Mouse (Mus musculus) cortical plate, adult 2 months (tissue): ENCODE data around the gene Stra6. TPM values are rescaled to one million over a fixed set of nuclear protein-coding genes. Genes with fewer than 3 reads are reported as not detected.

ENCODE experiments used
- H3K27ac ChIP-seq: fragments of 200-500 bp; 2 replicates; pipeline ENCODE4 v1.5.1; 2012; ENCODE audit warnings: low read length, control low read depth, inconsistent platforms; ENCODE audit not compliant: insufficient read depth
- H3K4me1 ChIP-seq: fragments of 200-500 bp; 2 replicates; pipeline ENCODE4 v1.6.1; 2011; ENCODE audit warnings: low read length; ENCODE audit not compliant: control insufficient read depth, insufficient read depth
- H3K4me3 ChIP-seq: fragments of 200-500 bp; 2 replicates; pipeline ENCODE4 v1.5.1; 2011; ENCODE audit warnings: mild to moderate bottlenecking, low read length, control low read depth; ENCODE audit not compliant: insufficient read depth
- CTCF ChIP-seq: fragments of 200-500 bp; IDR thresholded peaks from 2 replicates; pipeline ENCODE4 v1.5.1; 2011; ENCODE audit warnings: mild to moderate bottlenecking, control low read depth, low read length; ENCODE audit not compliant: insufficient read depth; ENCODE audit errors: extremely low read depth
- POLR2A ChIP-seq: fragments of 200-500 bp; IDR thresholded peaks from 2 replicates; pipeline ENCODE4 v1.6.1; 2011; ENCODE audit warnings: mild to moderate bottlenecking, low read length, control low read depth; ENCODE audit not compliant: insufficient read depth; ENCODE audit errors: extremely low read depth
- polyA plus RNA-seq: library from polyadenylated mRNA; depleted of rRNA; stranded (reverse); fragments of >200 nt; gene quantifications from 2 replicates; pipeline ENCODE4 v1.2.3, GENCODE M21; 2012; rRNA removed

Stra6 gene
- polyA plus RNA-seq, 1 experiment, result 9.9 TPM

GRCm38 (mm10) chr9:58197781-58198701, 134.5 kb downstream of the Stra6 start:
- peaks cover 7% of the 10 kb centered on the region for H3K4me1 ChIP-seq
- H3K27ac ChIP-seq, result peak overlapping the region; percentile 34
- peak; percentile 42 for TF ChIP-seq CTCF
- no peak for TF ChIP-seq POLR2A
- H3K4me3 ChIP-seq, result peak overlapping the region; percentile 75

DNA sequence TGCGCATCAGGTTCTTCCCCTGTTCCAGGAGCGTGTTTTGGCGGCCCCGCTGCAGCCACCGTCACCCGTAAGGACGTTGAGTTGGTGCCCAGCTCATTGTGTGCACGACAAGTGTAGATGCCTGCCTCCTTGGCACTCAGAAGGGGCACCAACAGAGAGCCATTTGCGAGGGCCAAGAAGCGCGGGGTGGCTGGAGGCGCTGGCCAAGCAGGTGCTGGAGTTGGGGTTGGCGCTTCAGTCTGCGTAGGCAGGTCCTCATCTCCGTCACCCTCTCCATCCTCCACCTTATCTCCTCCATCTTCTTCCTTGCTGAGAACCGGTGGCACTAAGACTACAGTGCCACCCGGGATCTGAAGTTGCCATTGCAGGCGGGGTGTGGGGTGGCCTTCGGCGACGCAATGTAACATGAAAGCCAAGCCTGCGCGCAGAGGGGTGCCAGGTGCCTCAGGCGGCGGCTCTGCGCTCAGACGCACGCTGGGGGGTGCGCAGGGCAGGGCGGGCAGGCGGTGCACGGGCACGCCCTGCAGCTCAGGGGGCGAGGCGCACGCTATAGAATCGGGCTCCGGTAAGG, 135.3 kb downstream of the Stra6 start:
- Histone ChIP-seq H3K27ac (peak overlapping the region; percentile 34), H3K4me3 (peak overlapping the region; percentile 75), H3K4me1 (peaks cover 7% of the 10 kb centered on the region)
- TF ChIP-seq CTCF (0 out of 2 replicates have a peak, but pooled peaks have one; percentile 10), POLR2A (0 out of 2 replicates have a peak, but pooled peaks have one; percentile 24)

DNA sequence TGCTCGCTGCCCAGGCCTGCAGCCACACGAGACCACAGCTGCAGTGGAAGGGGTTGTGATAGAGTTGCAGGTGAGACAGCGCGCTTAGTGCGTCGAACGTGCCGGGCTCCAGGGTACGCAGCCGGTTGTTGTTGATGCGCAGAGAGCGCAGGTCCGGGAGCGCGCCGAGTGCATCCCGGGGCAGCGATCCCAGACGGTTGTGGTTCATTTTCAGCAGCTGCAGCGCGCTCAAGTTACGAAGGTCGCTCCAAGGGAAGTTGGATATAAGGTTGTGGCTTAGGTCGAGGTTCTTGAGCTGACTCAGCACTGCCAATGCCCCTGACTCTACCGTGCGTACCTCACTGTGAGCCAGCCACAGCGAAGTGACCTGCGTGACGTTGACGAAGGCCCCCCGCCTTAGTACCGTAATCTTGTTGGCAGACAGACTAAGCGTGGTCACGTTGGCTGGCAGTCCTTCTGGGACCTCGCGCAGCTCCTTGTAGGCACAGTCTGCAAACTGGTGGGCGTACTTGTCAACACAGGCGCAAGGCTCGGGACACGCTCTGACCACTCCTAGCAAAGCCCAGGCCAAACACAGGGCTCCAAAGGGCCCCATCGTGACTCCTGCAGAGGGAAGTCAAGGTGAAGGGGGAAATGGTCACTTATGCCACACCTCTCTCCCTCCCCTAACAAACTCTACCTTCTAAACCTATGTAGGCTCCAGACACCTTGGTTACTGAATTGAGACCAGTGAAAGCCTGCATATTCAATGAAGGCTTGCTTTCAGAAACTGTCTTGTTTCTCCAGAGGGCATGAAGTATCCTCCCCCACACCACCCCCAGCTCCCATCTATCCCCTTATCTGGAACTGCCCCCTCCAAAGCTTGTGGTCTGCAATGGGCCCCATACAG, 136.0 kb downstream of the Stra6 start:
- TF ChIP-seq CTCF (no peak), POLR2A (no peak)
- Histone ChIP-seq H3K27ac (peak overlapping the region; percentile 34), H3K4me1 (peaks cover 6% of the 10 kb centered on the region), H3K4me3 (peak overlapping the region; percentile 75)

- Histone ChIP-seq H3K27ac (peak overlapping the region; percentile 60), H3K4me1 (peaks cover 3% of the 10 kb centered on the region), H3K4me3 (peak overlapping the region; percentile 75)
- no peak for TF ChIP-seq CTCF
- TF ChIP-seq POLR2A, result no peak
These were observed 136.9 kb downstream of the Stra6 start for GRCm38 (mm10) chr9:58200270-58201090.

DNA sequence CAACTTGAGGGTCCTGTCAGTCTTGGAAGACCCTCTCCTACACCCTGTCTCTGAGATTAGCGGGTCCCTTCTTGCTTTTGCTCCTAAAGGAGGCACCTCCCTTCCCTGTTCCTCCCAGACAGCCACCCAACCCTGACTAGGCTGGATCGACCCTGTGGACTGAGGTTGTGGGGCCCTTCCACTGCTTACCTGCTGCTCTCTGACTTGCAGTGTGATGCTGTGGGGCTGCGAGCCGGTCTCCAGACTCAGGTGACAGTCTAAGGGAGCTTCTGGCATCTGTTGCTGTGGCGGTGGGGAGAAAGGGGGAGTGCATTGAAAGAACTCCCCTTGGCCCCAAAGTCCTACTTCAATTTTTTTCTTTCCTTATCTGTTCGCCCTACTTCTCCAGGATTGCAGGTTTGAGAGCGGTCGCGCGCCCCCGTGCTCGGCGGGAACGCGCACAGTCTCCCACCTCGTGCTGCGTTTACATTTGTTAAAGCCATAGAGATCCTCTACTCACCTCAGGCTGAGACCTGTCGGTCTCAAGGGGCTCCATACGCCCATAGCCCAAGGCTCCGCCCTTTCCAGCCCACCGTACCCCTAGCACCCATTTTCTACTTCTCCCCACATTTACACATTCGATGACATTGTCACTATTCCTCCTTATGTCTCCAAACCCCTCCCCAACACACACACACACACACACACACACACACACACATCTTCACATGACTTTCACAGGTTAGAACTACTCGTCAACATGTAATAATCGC, 137.7 kb downstream of the Stra6 start:
- peak overlapping the region; percentile 75 for H3K4me3 ChIP-seq
- H3K27ac ChIP-seq, result peak overlapping the region; percentile 60
- H3K4me1 ChIP-seq, result peaks cover 2% of the 10 kb centered on the region
- TF ChIP-seq CTCF (no peak), POLR2A (no peak)

GRCm38 (mm10) chr9:58201861-58202549, 138.4 kb downstream of the Stra6 start:
- TF ChIP-seq POLR2A (no peak), CTCF (no peak)
- peak overlapping the region; percentile 75 for H3K4me3 ChIP-seq
- H3K4me1 ChIP-seq, result peaks cover 2% of the 10 kb centered on the region
- peak overlapping the region; percentile 60; the same call in 1 of the 2 replicates for H3K27ac ChIP-seq

- H3K4me1 ChIP-seq, result peaks cover 2% of the 10 kb centered on the region
- H3K27ac ChIP-seq, result peak overlapping the region; percentile 60; the same call in 1 of the 2 replicates
- peak overlapping the region; percentile 75 for H3K4me3 ChIP-seq
- TF ChIP-seq POLR2A (no peak), CTCF (no peak)
These were observed 139.3 kb downstream of the Stra6 start for GRCm38 (mm10) chr9:58202676-58203453.

Other genes starting within 250 kb of the Stra6 start
- gene Arid3b, start 227.0 kb upstream of the Stra6 start, polyA plus RNA-seq, result 7.7 and 8.5 TPM in 2 replicates
- gene Ubl7, start 152.8 kb upstream of the Stra6 start, polyA plus RNA-seq, result 144 and 145 TPM in 2 replicates
- 147 and 154 TPM in 2 replicates for gene Sema7a, start 123.7 kb upstream of the Stra6 start, polyA plus RNA-seq
- 8.3 and 9.0 TPM in 2 replicates for gene Cyp11a1, start 57.4 kb upstream of the Stra6 start, polyA plus RNA-seq
- 1.5 and 1.7 TPM in 2 replicates for gene Ccdc33, start 55.0 kb downstream of the Stra6 start, polyA plus RNA-seq
- 27.4 and 34.0 TPM in 2 replicates for gene Islr, start 140.5 kb downstream of the Stra6 start, polyA plus RNA-seq
- 28.3 TPM in 2 replicates for gene Islr2, start 140.5 kb downstream of the Stra6 start, polyA plus RNA-seq
- 10.4 and 11.0 TPM in 2 replicates for gene Pml, start 186.0 kb downstream of the Stra6 start, polyA plus RNA-seq
- gene Stoml1, start 189.4 kb downstream of the Stra6 start, polyA plus RNA-seq, result 123 and 124 TPM in 2 replicates
- gene Loxl1, start 249.4 kb downstream of the Stra6 start, polyA plus RNA-seq, result 2.0 and 2.2 TPM in 2 replicates